Mouse (Mus musculus) bone marrow macrophage, adult 2 months (primary cell): ENCODE data around the gene Nipal3.

ENCODE experiments used
- CTCF ChIP-seq: IDR thresholded peaks from 2 replicates; pipeline ENCODE4 v1.5.1; 2012; ENCODE audit warnings: low read depth, mild to moderate bottlenecking, low read length, moderate library complexity
- POLR2A ChIP-seq: IDR thresholded peaks from 2 replicates; pipeline ENCODE4 v1.6.1; 2012; ENCODE audit warnings: mild to moderate bottlenecking, low read depth, low read length, borderline replicate concordance

GRCm38 (mm10) chr4:135523939-135524338 lies 29.1 kb upstream of the Nipal3 start:
- TF ChIP-seq CTCF (no peak), POLR2A (no peak)
